Mouse (Mus musculus) CH12F3 (cell line): ENCODE data around the gene Nhlrc3.

Experiments
- in situ Hi-C: fragments of 300-500 bp; cut with MboI; formaldehyde crosslinking; loops from 2 replicates; pipeline ENCODE4 v1.14.3; 2020; ENCODE audit warnings: low sequenced_read_pairs

The Nhlrc3 gene

GRCm38 (mm10) chr3:53457750-53458149 is 5.4 kb downstream of the Nhlrc3 start:
- in situ Hi-C loops: loop anchor here (25.0 kb wide), 1 partner anchor 1220 kb away; no protein-coding TSS in a partner anchor

GRCm38 (mm10) chr3:53454984-53455383 is 8.1 kb downstream of the Nhlrc3 start:
- in situ Hi-C loops: loop anchor here (25.0 kb wide), 1 partner anchor 1218 kb away; no protein-coding TSS in a partner anchor

- in situ Hi-C loops: loop anchor here (25.0 kb wide), 1 partner anchor 1217 kb away; no protein-coding TSS in a partner anchor
Observed at GRCm38 (mm10) chr3:53454561-53454960, 8.6 kb downstream of the Nhlrc3 start.

GRCm38 (mm10) chr3:53454005-53454404 is 9.1 kb downstream of the Nhlrc3 start:
- in situ Hi-C loops: loop anchor here (25.0 kb wide), 1 partner anchor 1217 kb away; no protein-coding TSS in a partner anchor

GRCm38 (mm10) chr3:53453346-53453745 is 9.8 kb downstream of the Nhlrc3 start:
- in situ Hi-C loops: loop anchor here (25.0 kb wide), 1 partner anchor 1216 kb away; no protein-coding TSS in a partner anchor

GRCm38 (mm10) chr3:53452351-53452750 is 10.8 kb downstream of the Nhlrc3 start:
- in situ Hi-C loops: loop anchor here (25.0 kb wide), 1 partner anchor 1215 kb away; no protein-coding TSS in a partner anchor

GRCm38 (mm10) chr3:53450666-53451065 is 12.5 kb downstream of the Nhlrc3 start:
- in situ Hi-C loops: loop anchor here (25.0 kb wide), 1 partner anchor 1213 kb away; no protein-coding TSS in a partner anchor

- in situ Hi-C loops: no loop called here
Observed at GRCm38 (mm10) chr3:53448208-53448607, 14.9 kb downstream of the Nhlrc3 start.

- in situ Hi-C loops: no loop called here
Observed at GRCm38 (mm10) chr3:53446801-53447200, 16.3 kb downstream of the Nhlrc3 start.

- in situ Hi-C loops: no loop called here
Observed at GRCm38 (mm10) chr3:53445540-53445939, 17.6 kb downstream of the Nhlrc3 start.

GRCm38 (mm10) chr3:53436550-53436949 is 26.6 kb downstream of the Nhlrc3 start:
- in situ Hi-C loops: no loop called here

GRCm38 (mm10) chr3:53434610-53435009 is 28.5 kb downstream of the Nhlrc3 start:
- in situ Hi-C loops: no loop called here

GRCm38 (mm10) chr3:53423576-53423975 is 39.6 kb downstream of the Nhlrc3 start:
- in situ Hi-C loops: no loop called here

- in situ Hi-C loops: no loop called here
Observed at GRCm38 (mm10) chr3:53422691-53423090, 40.4 kb downstream of the Nhlrc3 start.

GRCm38 (mm10) chr3:53421656-53422055 is 41.5 kb downstream of the Nhlrc3 start:
- in situ Hi-C loops: no loop called here

- in situ Hi-C loops: no loop called here
Observed at GRCm38 (mm10) chr3:53417701-53418100, 45.4 kb downstream of the Nhlrc3 start.

GRCm38 (mm10) chr3:53416036-53416506 is 47.1 kb downstream of the Nhlrc3 start:
- in situ Hi-C loops: no loop called here

GRCm38 (mm10) chr3:53413959-53414358 is 49.2 kb downstream of the Nhlrc3 start:
- in situ Hi-C loops: no loop called here

- in situ Hi-C loops: no loop called here
Observed at GRCm38 (mm10) chr3:53413465-53413864, 49.7 kb downstream of the Nhlrc3 start.

- in situ Hi-C loops: no loop called here
Observed at GRCm38 (mm10) chr3:53412259-53412658, 50.9 kb downstream of the Nhlrc3 start.

- in situ Hi-C loops: no loop called here
Observed at GRCm38 (mm10) chr3:53410031-53410430, 53.1 kb downstream of the Nhlrc3 start.

GRCm38 (mm10) chr3:53407145-53407544 is 56.0 kb downstream of the Nhlrc3 start:
- in situ Hi-C loops: no loop called here
